Mouse (Mus musculus): ENCODE measurements at regions not wholly inside any gene's neighbourhood (a gene's known extent, or its start where the extent isn't known, plus 50 kb on each side); places are given as distances from the start of the nearest gene placed in this dataset.

DNA sequence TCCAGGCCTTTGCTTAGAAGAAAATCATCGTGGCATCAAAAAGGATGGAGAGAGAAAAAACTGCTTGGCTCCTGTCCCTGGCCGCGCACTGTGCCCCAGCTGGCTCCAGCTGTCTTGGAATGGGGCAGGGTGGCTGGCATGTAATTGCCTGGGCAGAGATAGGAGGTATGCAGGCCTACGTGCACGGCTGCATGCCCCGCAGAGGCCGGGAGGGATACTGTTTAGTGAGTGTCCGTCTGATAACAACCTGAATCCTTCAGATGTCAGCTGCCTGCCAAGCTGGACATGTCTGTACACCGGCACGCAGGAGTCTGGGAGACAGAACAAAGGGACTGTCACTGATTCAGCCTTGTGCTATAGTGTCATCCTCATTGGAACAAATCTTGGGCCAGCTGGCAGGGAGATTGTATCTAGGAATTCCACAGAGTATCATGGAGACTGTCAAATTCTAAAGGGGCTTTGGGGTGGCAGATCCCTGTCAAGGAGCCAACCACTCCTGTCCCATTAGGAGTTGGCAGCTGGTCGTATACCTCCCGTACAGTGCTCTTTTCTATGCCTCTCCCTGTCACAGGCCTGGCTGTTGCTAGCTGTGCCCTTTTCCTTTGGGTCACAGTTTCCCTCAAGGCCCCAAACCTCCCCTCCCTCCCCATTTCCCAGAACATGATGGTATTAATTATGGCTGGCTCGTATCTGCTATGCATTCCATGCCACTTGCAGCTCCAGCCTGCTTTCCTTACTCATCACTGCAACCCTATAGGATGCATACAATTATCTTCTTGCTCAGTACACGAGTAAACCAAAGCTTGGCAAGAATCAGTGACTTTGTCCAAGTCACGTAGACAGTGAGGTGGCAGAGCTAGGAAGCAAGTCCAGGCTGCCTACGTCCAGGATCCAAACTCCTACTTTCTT is 83.5 kb upstream of the Egln3 start:
- Histone ChIP-seq H3K4me2 (ENCODE audit: low read depth, low read length, poor library complexity, severe bottlenecking) (no peak overlapping the region), H3K36me3 (ENCODE audit: insufficient read depth, low read length) (no peaks in the 10 kb centered on the region), H3K27ac (ENCODE audit: low read depth, low read length) (no peak overlapping the region), H3K9ac (replicated peaks; ENCODE audit: low read length, poor library complexity, severe bottlenecking) (no peak overlapping the region), H3K4me3 (ENCODE audit: low read depth, low read length) (no peak overlapping the region), H3K9me3 (ENCODE audit: low read length) (no peaks in the 10 kb centered on the region), H3K27me3 (ENCODE audit: insufficient read depth, low read length) (no peaks in the 10 kb centered on the region), H3K4me1 (ENCODE audit: insufficient read depth, low read length) (peaks cover 3% of the 10 kb centered on the region; the same call in 1 of the 2 replicates)
- 41% methylated on average over 16 of the region's 16 CpGs for WGBS
- DNase-seq (ENCODE audit: low spot score) (peak; percentile 89), ATAC-seq (ENCODE audit: low FRiP score) (peak; percentile 71)
- TF ChIP-seq CTCF (IDR thresholded peaks at IDR 0.05), result no peak

DNA sequence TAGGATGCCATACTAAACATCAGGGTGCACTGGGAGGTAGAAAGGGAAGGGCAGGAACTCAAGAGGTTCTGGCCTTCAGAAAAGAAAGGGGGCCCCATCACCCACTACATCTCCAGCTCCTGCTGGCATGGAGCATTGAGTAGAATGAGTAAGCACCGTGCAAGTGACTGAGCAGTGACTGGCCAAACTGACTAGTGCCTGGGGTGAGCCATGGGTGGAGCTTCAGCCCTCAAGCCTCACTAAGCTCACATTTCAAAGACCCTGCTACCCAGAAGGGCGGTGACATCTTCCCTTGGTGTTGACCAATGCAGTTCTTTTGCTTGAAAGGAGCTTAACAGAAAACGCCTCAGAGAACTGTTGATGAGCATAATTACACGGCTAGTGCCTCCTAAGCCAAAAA is 80.0 kb upstream of the Egln3 start:
- H3K4me2 ChIP-seq (ENCODE audit: low read depth, low read length, poor library complexity, severe bottlenecking), result no peak overlapping the region
- H3K27me3 ChIP-seq (ENCODE audit: insufficient read depth, low read length), result no peaks in the 10 kb centered on the region
- H3K36me3 ChIP-seq (ENCODE audit: insufficient read depth, low read length), result no peaks in the 10 kb centered on the region
- no peak overlapping the region for H3K27ac ChIP-seq (ENCODE audit: low read depth, low read length)
- H3K4me1 ChIP-seq (ENCODE audit: insufficient read depth, low read length), result peaks cover 3% of the 10 kb centered on the region; the same call in 1 of the 2 replicates
- no peak overlapping the region for H3K9ac ChIP-seq (replicated peaks; ENCODE audit: low read length, poor library complexity, severe bottlenecking)
- ATAC-seq (ENCODE audit: low FRiP score), result no peak
- no peak overlapping the region for H3K4me3 ChIP-seq (ENCODE audit: low read depth, low read length)
- 29% methylated on average over 4 of the region's 4 CpGs for WGBS
- TF ChIP-seq CTCF (IDR thresholded peaks at IDR 0.05), result no peak
- no peaks in the 10 kb centered on the region for H3K9me3 ChIP-seq (ENCODE audit: low read length)
- no peak for DNase-seq (ENCODE audit: low spot score)

DNA sequence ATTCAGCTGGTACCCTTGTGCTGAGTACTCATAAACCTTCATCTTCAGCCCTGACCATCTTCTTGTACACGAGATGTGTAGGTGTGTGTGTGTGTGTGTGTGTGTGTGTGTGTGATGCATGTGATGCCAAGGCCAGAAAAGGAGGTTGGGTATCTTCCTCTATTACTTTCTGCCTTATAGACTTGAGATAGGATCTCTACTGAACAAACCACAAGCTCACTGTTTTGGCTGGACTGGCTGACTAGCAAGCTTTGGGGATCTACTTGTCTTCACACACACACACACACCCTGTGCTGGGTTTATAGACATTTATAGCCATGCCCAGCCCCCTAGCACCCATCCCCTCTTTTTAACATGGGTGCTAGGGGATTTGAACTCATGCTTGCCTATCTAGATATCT is 79.4 kb upstream of the Egln3 start:
- DNase-seq (ENCODE audit: low spot score) (no peak), ATAC-seq (ENCODE audit: low FRiP score) (no peak)
- H3K27ac ChIP-seq (ENCODE audit: low read depth, low read length), result no peak overlapping the region
- H3K4me1 ChIP-seq (ENCODE audit: insufficient read depth, low read length), result peaks cover 1% of the 10 kb centered on the region; the same call in 1 of the 2 replicates
- H3K4me3 ChIP-seq (ENCODE audit: low read depth, low read length), result no peak overlapping the region
- H3K4me2 ChIP-seq (ENCODE audit: low read depth, low read length, poor library complexity, severe bottlenecking), result no peak overlapping the region
- H3K9me3 ChIP-seq (ENCODE audit: low read length), result no peaks in the 10 kb centered on the region
- no peaks in the 10 kb centered on the region for H3K36me3 ChIP-seq (ENCODE audit: insufficient read depth, low read length)
- no peaks in the 10 kb centered on the region for H3K27me3 ChIP-seq (ENCODE audit: insufficient read depth, low read length)
- H3K9ac ChIP-seq (replicated peaks; ENCODE audit: low read length, poor library complexity, severe bottlenecking), result no peak overlapping the region
- 87% methylated on average over 1 of the region's 1 CpGs for WGBS
- no peak for TF ChIP-seq CTCF (IDR thresholded peaks at IDR 0.05)

DNA sequence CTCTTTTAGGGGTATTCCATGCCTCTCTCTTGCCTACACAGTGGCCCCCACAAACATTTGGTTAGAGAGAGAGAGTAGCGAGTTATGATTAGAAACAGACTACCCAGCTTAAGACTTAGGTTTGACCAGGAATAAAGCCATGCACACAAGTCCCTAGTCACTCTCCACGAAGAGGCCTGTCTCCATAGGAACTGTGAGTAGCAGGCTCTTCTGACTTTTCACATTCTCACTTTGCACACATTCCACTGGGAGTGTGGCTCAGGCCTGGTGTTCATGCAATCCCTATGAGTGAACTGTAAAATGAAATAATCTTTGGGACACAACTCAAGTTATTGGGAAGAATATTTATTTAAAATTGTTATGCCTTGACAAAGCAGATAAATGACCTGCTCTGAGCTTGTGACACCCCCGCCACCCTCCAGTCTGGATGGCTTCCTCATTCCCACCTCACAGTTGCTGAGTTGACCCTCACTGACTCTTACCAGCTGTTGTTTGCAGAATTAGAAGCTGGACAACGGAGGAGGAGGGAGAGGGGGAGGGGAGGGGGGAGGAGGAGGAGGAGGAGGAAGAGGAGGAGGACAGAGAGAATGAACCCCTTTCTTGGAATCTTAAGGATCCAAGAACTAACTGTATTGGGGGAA is 78.7 kb upstream of the Egln3 start:
- WGBS, result 82% methylated on average over 3 of the region's 4 CpGs
- H3K4me2 ChIP-seq (ENCODE audit: low read depth, low read length, poor library complexity, severe bottlenecking), result no peak overlapping the region
- no peak overlapping the region for H3K9ac ChIP-seq (replicated peaks; ENCODE audit: low read length, poor library complexity, severe bottlenecking)
- H3K4me1 ChIP-seq (ENCODE audit: insufficient read depth, low read length), result no peaks in the 10 kb centered on the region
- H3K27ac ChIP-seq (ENCODE audit: low read depth, low read length), result no peak overlapping the region
- no peak for DNase-seq (ENCODE audit: low spot score)
- H3K9me3 ChIP-seq (ENCODE audit: low read length), result no peaks in the 10 kb centered on the region
- H3K36me3 ChIP-seq (ENCODE audit: insufficient read depth, low read length), result no peaks in the 10 kb centered on the region
- no peak for ATAC-seq (ENCODE audit: low FRiP score)
- no peak for TF ChIP-seq CTCF (IDR thresholded peaks at IDR 0.05)
- H3K4me3 ChIP-seq (ENCODE audit: low read depth, low read length), result no peak overlapping the region
- no peaks in the 10 kb centered on the region for H3K27me3 ChIP-seq (ENCODE audit: insufficient read depth, low read length)

GRCm38 (mm10) chr12:54280457-54280856 is 76.8 kb upstream of the Egln3 start:
- H3K36me3 ChIP-seq (ENCODE audit: insufficient read depth, low read length), result no peaks in the 10 kb centered on the region
- H3K27ac ChIP-seq (ENCODE audit: low read depth, low read length), result no peak overlapping the region
- no peaks in the 10 kb centered on the region for H3K27me3 ChIP-seq (ENCODE audit: insufficient read depth, low read length)
- H3K9me3 ChIP-seq (ENCODE audit: low read length), result no peaks in the 10 kb centered on the region
- H3K4me1 ChIP-seq (ENCODE audit: insufficient read depth, low read length), result no peaks in the 10 kb centered on the region
- no peak overlapping the region for H3K9ac ChIP-seq (replicated peaks; ENCODE audit: low read length, poor library complexity, severe bottlenecking)
- ATAC-seq (ENCODE audit: low FRiP score) (no peak), DNase-seq (ENCODE audit: low spot score) (no peak)
- H3K4me3 ChIP-seq (ENCODE audit: low read depth, low read length), result no peak overlapping the region
- no peak overlapping the region for H3K4me2 ChIP-seq (ENCODE audit: low read depth, low read length, poor library complexity, severe bottlenecking)
- no peak for TF ChIP-seq CTCF (IDR thresholded peaks at IDR 0.05)
- WGBS, result 86% methylated on average over 4 of the region's 4 CpGs

- no peak overlapping the region for H3K9ac ChIP-seq (replicated peaks; ENCODE audit: low read length, poor library complexity, severe bottlenecking)
- DNase-seq (ENCODE audit: low spot score), result no peak
- H3K36me3 ChIP-seq (ENCODE audit: insufficient read depth, low read length), result no peaks in the 10 kb centered on the region
- TF ChIP-seq CTCF (IDR thresholded peaks at IDR 0.05), result no peak
- no peaks in the 10 kb centered on the region for H3K9me3 ChIP-seq (ENCODE audit: low read length)
- H3K4me3 ChIP-seq (ENCODE audit: low read depth, low read length), result no peak overlapping the region
- no peaks in the 10 kb centered on the region for H3K27me3 ChIP-seq (ENCODE audit: insufficient read depth, low read length)
- no peaks in the 10 kb centered on the region for H3K4me1 ChIP-seq (ENCODE audit: insufficient read depth, low read length)
- no peak overlapping the region for H3K27ac ChIP-seq (ENCODE audit: low read depth, low read length)
- WGBS, result 85% methylated on average over 3 of the region's 3 CpGs
- no peak for ATAC-seq (ENCODE audit: low FRiP score)
- H3K4me2 ChIP-seq (ENCODE audit: low read depth, low read length, poor library complexity, severe bottlenecking), result no peak overlapping the region
Observed at GRCm38 (mm10) chr12:54280001-54280400, 76.3 kb upstream of the Egln3 start.
